Mouse (Mus musculus) T-helper 1 cell (primary cell): Measurements from ENCODE around the gene Gga3.

ENCODE experiments used
- in situ Hi-C: fragments of 300-600 bp; cut with MboI, MseI; formaldehyde crosslinking; loops from one replicate; pipeline ENCODE4 v1.15.1; 2025; ENCODE audit warnings: high pct_unique_total_duplicates

Gga3 gene

DNA sequence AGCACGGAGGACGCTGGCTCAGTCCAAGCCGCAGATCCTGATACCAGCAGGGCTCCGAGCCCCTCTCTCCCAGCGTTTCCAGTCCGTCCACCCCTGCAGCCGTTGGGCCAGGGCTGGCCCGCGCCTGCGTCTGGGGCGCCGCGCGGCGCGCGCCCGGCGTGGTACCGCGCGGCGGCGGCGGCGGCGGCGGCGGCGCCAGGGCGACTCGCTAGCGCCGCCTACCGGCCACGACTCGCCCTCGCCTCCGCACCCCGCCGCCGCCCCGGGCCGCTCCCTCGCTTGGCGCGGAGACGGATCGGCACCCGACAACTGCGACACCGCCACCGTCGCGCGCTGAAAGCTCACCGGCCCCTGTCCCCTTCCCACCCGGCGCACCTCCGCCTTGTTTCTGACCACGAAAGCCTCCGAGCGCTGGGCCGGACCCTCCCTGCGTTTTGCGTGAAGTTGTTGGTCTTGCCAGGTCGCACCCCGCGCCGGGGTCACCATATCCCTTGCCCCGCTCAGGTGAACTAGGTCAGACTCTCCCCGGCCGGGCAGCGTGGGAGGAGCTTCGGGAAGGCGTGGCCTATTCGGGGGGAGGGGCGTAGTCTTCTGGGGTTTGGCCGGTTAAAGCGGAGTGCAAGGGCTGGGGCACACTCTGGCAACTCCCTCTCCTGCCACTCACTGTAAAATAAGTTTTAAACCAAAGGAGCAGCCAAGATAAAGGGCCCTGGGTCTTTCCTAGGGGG is 8.7 kb upstream of the Gga3 start, which contains the start of gene Mif4gd:
TSS of gene Mif4gd (minus strand) at position 560 of the 728 bp plus-strand sequence.
- in situ Hi-C loops = no loop called here

- in situ Hi-C loops = no loop called here
Measured at GRCm38 (mm10) chr11:115612059-115612409, 8.2 kb upstream of the Gga3 start.

DNA sequence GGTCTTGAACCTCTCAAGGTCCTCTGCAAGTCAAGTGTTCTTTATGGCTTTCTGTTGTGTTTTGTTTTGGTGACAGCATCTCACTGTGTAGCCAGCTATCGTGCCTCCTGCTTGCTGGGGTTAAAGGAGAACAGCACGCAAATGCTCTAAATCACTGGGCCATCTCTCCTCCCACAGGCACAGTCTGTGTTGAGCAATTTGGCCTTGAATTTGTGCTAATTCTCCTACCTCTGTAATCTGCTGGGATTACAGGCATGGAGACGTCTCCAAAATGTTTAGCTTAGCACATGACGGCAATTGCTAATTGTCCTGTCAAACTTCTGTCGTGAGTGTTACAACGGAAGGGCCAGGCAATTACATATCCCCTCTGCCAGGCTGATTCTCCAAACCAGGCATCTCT is 7.3 kb upstream of the Gga3 start:
- in situ Hi-C loops = no loop called here

- in situ Hi-C loops = no loop called here
Measured at GRCm38 (mm10) chr11:115609576-115609975, 5.7 kb upstream of the Gga3 start.

DNA sequence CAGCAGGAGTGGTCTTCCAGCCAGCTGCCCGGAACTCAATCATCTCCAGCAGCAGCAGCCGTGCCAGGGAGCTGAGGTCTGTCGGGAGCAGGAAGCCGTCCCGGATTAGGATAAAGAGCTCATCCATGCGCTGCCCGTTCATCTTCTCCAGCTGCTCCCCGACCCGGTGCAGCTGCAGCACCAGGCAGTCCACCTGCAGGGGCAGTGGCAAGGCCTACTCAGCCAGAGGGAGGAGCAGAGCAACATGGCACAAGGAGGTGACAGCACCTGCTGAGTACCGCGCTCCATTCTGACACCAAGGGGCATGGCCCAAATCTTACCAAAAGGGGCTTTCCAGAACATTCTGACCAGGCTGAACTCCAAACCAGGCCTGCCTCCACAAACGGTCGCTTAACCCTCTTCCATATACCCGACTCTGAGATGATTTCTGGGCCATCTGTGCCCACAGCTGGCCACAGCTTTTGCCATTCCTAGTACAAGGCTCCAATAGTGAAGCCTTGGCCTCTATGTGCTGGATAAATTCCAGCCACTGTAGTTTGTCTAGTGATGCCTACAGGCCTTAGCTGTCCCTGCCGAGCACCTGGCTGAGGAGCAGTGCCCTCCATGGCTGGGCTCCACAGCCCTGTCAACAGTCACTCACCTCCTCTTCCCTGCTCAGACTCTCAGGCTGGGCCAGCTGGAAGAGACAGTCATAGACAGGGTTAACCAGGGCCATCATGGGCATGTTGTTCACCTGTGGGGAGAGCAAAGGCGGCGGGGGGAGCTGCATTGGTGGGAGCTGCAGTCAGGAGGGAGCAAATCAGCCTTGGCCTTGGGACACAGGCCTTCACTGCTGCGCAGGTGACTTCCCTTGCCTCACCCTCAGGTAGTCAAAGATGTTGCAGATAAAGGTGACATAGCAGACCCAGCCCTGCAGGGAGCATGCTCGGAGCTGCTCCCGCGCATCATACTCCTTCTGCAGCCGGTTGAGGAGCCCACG is 4.9 kb upstream of the Gga3 start:
- in situ Hi-C loops = no loop called here

GRCm38 (mm10) chr11:115606733-115607132 is 2.9 kb upstream of the Gga3 start:
- in situ Hi-C loops = no loop called here

DNA sequence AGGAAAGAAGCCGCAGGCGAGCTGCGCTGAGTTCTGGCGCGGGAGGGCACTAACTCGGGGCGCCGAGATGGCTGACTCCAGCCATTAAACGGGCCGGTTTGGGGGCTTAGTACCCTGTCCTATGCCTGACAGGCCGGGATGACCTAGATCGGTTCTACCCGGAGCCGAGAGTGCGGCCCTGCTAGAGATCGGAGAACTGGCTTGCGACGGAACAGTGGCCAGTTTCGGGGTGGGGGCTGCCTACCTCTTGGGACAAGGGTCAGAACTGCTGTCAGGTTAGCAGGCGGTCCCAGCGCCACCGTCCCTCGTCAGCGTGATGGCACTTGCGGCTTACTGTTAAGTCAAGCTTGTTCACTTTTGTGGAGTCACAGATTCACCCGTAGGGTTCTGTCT is 449 bp upstream of the Gga3 start:
- in situ Hi-C loops = no loop called here

DNA sequence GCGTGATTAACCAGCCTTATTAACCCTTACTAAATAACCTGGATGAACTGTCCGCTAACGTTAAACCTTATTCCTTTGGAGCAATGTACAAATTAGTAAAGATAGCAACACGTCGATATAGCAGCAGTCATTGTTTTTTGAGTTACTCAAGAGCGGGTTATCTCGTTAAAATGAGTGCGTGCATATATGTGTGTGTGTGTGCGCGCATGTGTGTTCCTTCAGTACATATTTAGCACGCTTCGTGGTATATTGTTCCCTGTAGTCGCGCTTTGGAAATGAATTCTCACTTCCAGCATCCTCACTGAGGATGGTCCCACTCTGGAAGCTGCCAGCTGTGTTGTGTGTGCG is 749 bp downstream of the Gga3 start:
- in situ Hi-C loops = no loop called here

GRCm38 (mm10) chr11:115601174-115601573 is 2.7 kb downstream of the Gga3 start:
- in situ Hi-C loops = no loop called here

- in situ Hi-C loops = no loop called here
Measured at GRCm38 (mm10) chr11:115600743-115601142, 3.1 kb downstream of the Gga3 start.

GRCm38 (mm10) chr11:115599722-115600121 is 4.1 kb downstream of the Gga3 start:
- in situ Hi-C loops = no loop called here

DNA sequence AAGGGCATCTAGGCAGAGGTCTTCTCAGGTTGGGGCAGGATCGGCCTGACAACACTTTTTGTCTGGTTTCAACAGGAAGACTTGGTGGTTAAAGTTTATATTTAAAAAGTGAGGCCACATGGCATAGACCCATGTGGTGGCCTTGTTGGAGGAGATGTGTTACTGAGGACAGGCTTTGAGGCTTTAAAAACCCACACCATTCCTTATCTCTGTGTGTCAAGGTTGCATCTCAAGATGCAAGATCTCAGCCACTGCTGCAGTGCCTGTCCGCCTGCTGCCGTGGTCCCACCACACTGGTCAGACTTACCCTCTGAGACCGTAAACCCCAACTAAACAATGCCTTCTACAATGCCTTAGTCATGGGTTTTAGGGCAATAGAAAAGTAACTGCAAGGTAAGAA is 5.5 kb downstream of the Gga3 start:
- in situ Hi-C loops = no loop called here

GRCm38 (mm10) chr11:115595209-115595608 is 8.6 kb downstream of the Gga3 start:
- in situ Hi-C loops = no loop called here

- in situ Hi-C loops = no loop called here
Measured at GRCm38 (mm10) chr11:115590526-115591075, 13.2 kb downstream of the Gga3 start.

- in situ Hi-C loops = no loop called here
Measured at GRCm38 (mm10) chr11:115587984-115588383, 15.9 kb downstream of the Gga3 start.

- in situ Hi-C loops = no loop called here
Measured at GRCm38 (mm10) chr11:115586403-115586802, 17.4 kb downstream of the Gga3 start.

DNA sequence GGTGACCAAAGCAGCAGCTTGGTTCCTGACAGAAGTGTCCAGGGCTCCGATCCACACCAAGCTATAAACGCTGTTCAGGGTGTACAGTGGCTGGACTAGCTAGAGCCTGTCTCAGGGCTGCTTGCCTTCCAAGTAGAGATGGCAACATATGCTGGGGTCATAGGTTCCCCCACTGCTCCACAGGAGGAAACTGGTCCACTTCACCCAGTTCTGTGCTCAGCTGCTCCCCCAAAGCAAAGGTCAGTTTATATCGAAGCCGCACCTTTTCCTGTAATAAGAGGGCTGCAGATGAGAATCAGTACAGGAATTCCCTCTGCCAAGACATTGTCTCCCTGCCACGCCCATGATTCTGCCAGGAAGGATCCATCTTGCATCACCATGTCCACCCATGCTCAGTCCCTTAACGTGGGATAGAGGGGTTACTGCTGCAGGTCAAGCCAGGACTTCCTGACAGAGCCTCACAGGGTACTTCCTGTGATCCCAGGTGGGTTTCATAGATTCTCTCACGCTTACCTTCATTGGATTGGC is 18.2 kb downstream of the Gga3 start:
- in situ Hi-C loops = no loop called here

GRCm38 (mm10) chr11:115584376-115585073 is 19.3 kb downstream of the Gga3 start:
- in situ Hi-C loops = no loop called here

DNA sequence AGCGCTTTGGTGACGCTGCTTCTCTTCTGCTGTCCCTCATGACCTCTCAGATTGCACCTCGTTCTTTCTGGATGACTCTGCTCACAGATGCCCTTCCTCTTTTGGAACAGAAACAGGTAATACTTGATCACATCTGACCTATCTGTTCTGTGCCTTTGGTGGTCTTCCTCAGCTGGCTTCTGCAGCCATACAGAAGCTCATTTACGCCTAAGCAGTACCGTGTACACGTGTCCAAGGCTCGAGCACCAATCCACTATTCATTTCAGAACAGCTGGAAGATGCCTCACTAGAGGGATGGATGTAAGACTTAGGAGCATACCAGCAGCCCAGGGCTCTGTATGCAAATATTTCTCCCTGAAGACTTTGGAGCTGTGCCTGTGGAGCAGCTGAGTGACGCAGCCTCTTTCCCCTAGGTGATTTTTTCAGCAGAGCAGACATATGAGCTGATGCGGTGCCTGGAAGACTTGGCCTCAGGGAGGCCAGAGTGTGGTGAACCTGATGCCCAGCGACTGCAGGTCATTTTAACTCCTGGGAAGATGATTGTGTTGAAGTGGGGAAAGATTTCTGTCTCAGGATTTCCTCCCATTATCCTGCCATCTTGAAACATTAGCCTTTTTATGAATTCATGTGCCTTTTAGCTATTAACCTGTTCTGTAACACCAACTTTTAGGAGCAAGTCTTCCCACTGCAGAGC is 20.8 kb downstream of the Gga3 start:
- in situ Hi-C loops = no loop called here

DNA sequence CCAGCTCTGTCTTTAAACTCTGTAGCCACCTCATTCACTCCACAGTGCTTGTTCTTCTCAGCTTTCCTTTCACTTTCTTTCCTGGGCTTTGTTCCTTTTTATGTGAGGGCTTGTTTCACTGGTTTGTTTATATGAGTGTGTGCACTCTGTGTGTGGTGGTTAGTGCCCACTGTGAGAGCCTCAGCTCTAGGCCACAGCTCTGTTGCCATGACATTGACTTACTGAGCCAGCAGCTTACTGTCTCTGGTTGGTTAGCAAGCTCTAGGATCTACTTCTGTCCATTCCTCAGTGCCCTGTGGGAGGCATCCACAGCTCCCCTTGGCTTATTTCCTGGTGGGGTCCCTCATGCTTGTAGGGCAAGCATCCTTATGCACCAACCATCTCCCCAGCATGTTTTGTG is 24.8 kb downstream of the Gga3 start:
- in situ Hi-C loops = no loop called here

- in situ Hi-C loops = no loop called here
Measured at GRCm38 (mm10) chr11:115564961-115565360, 38.9 kb downstream of the Gga3 start.
